Mouse (Mus musculus): Measurements from ENCODE around the gene Wapl. TPM values are rescaled to one million over a fixed set of nuclear protein-coding genes. Genes with fewer than 3 reads are reported as not detected.

Wapl gene
- total and polyA plus RNA-seq, 3 experiments: 80.4 to 221 (median 100) TPM

DNA sequence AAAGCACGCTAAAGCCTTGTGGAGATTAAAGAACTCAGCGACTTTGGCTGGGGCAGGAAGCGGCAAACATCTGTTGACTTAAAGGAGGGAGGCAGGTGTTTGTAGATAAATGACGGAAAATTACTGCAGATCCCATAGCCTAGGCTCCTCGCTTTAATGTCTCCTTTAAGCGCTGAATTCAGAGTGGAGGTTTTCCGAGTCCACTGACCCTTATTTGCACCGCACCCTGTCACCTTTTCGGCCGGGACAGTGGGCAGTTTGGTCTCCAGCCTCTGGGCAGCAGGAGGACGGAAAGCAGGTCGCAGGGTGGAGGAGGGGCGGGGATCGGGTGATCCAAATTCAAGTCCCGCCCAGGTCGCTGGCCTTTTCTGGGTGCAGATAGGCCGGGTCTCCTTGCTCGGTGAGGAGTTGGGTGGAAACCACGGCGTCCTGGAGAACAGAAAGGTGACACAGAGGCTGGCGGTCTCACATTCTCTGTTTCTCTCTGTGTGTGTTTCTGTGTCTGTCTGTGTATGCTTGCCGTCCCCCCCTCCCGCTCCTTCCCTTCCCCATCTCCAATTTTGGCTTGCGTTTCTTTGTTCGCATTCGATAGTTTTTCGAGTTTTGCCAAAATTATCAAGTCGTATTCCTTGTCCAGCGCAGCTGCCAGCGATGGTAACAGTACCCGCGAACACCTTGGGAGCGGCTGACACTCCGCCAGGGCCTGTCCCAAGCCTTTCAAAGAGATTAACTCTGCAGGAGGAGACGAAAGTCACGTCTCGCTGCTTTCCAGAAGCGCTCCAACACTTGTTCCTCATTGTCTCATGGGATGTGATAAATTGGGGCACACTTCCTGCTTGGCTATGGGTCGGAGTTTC lies 11.9 kb upstream of the Wapl start:
- Histone ChIP-seq H3K9me3 (replicated peaks; ENCODE audit: insufficient read depth, low read length) (no peaks in the 10 kb centered on the region), H3K27me3 (ENCODE audit: control insufficient read depth in 1 of 2, insufficient read depth in 2 of 2, low read length in 2 of 2) (no peaks in the 10 kb centered on the region), H3K4me3 (ENCODE audit: control insufficient read depth in 1 of 2, insufficient read depth in 1 of 2, low read depth in 2 of 2, low read length in 2 of 2) (peak overlapping the region; percentile 72 to 81), H3K27ac (ENCODE audit: control insufficient read depth, low read depth, low read length) (peak overlapping the region; percentile 87), H3K36me3 (ENCODE audit: control insufficient read depth in 1 of 2, insufficient read depth in 2 of 2, low read length in 2 of 2) (peaks cover 0 to 6% of the 10 kb centered on the region in 2 experiments; a peak in 2 of 4 replicates), H3K4me1 (ENCODE audit: control insufficient read depth in 1 of 2, insufficient read depth in 2 of 2, low read length in 2 of 2) (peaks cover 10 to 24% of the 10 kb centered on the region in 2 experiments), H3K9ac (ENCODE audit: control insufficient read depth, low read depth, low read length, poor library complexity, severe bottlenecking) (peak overlapping the region; percentile 74), H3K79me2 (ENCODE audit: control insufficient read depth, insufficient read depth, low read length, poor library complexity) (no peaks in the 10 kb centered on the region; the same call in 1 of the 2 replicates)
- peak; percentile 85 for DNase-seq (ENCODE audit: low read depth, low spot score)
- TF ChIP-seq POLR2AphosphoS5 (IDR thresholded peaks at IDR 0.05; ENCODE audit: borderline replicate concordance, low read depth, low read length) (0 out of 2 replicates have a peak, but pooled peaks have one; percentile 40), JUND (IDR thresholded peaks at IDR 0.05; ENCODE audit: low read depth, low read length) (no peak), USF1 (IDR thresholded peaks at IDR 0.05; ENCODE audit: low read depth, low read length) (no peak), NRF1 (IDR thresholded peaks at IDR 0.05; ENCODE audit: insufficient read depth, low read depth, low read length, poor library complexity, severe bottlenecking) (0 out of 2 replicates have a peak, but pooled peaks have one; percentile 14), POLR2AphosphoS2 (IDR thresholded peaks at IDR 0.05; ENCODE audit: low read length) (0 out of 2 replicates have a peak, but pooled peaks have one; percentile 31), GABPA (IDR thresholded peaks at IDR 0.05; ENCODE audit: low read depth, low read length) (no peak), ZNF384 (IDR thresholded peaks at IDR 0.05; ENCODE audit: low read depth, low read length) (no peak), MYC (IDR thresholded peaks at IDR 0.05; ENCODE audit: low read depth, low read length) (no peak), NELFE (IDR thresholded peaks at IDR 0.05; ENCODE audit: low read depth, low read length) (peak; percentile 53), MEF2A (IDR thresholded peaks at IDR 0.05; ENCODE audit: extremely low read depth, insufficient replicate concordance, low read depth, low read length, poor library complexity, severe bottlenecking) (no peak), MXI1 (IDR thresholded peaks at IDR 0.05; ENCODE audit: low read depth, low read length) (no peak; the same call in 1 of the 2 replicates), MAFK (IDR thresholded peaks at IDR 0.05; ENCODE audit: borderline replicate concordance, low read depth, low read length) (no peak), TAL1 (IDR thresholded peaks at IDR 0.05; ENCODE audit: low read length) (peak; percentile 82), TCF12 (IDR thresholded peaks at IDR 0.05; ENCODE audit: low read depth, low read length) (peak; percentile 60), HCFC1 (IDR thresholded peaks at IDR 0.05; ENCODE audit: low read depth, low read length) (no peak), ZC3H11A (IDR thresholded peaks at IDR 0.05; ENCODE audit: low read depth, low read length) (no peak), POLR2A (IDR thresholded peaks at IDR 0.05; ENCODE audit: control insufficient read depth in 1 of 2, insufficient read depth in 1 of 2, low read depth in 1 of 2, low read length in 2 of 2, poor library complexity in 1 of 2) (peak in 1 of 2 experiments; percentile 59; a peak in 2 of 4 replicates), EP300 (IDR thresholded peaks at IDR 0.05; ENCODE audit: low read depth in 1 of 2, low read length in 2 of 2) (peak; percentile 20 to 36; a peak in 2 of 4 replicates), SMC3 (IDR thresholded peaks at IDR 0.05; ENCODE audit: low read depth, low read length) (0 out of 2 replicates have a peak, but pooled peaks have one; percentile 2), RAD21 (IDR thresholded peaks at IDR 0.05; ENCODE audit: low read depth, low read length) (no peak), KAT2A (conservative IDR thresholded peaks at IDR 0.05; ENCODE audit: low read depth, low read length) (no peak), USF2 (IDR thresholded peaks at IDR 0.05; ENCODE audit: borderline replicate concordance in 1 of 2, insufficient read depth in 1 of 2, low read depth in 1 of 2, low read length in 2 of 2) (no peak), ZMIZ1 (IDR thresholded peaks at IDR 0.05; ENCODE audit: low read depth, low read length) (peak; percentile 66), CHD2 (IDR thresholded peaks at IDR 0.05; ENCODE audit: low read length) (no peak), TBP (IDR thresholded peaks at IDR 0.05; ENCODE audit: low read depth, low read length) (no peak; the same call in none of the 2 replicates), MAZ (IDR thresholded peaks at IDR 0.05; ENCODE audit: low read depth, low read length) (0 out of 2 replicates have a peak, but pooled peaks have one; percentile 29), MAX (IDR thresholded peaks at IDR 0.05; ENCODE audit: low read length) (peak; percentile 47; the same call in 1 of the 2 replicates), RCOR1 (IDR thresholded peaks at IDR 0.05; ENCODE audit: low read depth, low read length) (no peak), E2F4 (IDR thresholded peaks at IDR 0.05; ENCODE audit: borderline replicate concordance, low read depth, low read length) (no peak), ZKSCAN1 (IDR thresholded peaks at IDR 0.05; ENCODE audit: low read depth, low read length) (no peak), BHLHE40 (IDR thresholded peaks at IDR 0.05; ENCODE audit: borderline replicate concordance, low read depth, low read length) (no peak), ELF1 (IDR thresholded peaks at IDR 0.05; ENCODE audit: low read depth, low read length) (peak; percentile 49; the same call in 1 of the 2 replicates), MYB (IDR thresholded peaks at IDR 0.05; ENCODE audit: low read depth, low read length) (no peak), SIN3A (IDR thresholded peaks at IDR 0.05; ENCODE audit: low read length) (peak; percentile 54; the same call in 1 of the 2 replicates), GATA1 (IDR thresholded peaks at IDR 0.05; ENCODE audit: low read depth, low read length) (peak; percentile 64)
